Mouse (Mus musculus) liver, adult 2 months (tissue): ENCODE measurements around the gene Ticam1.
A peak's percentile ranks its signal among the peaks of the same experiment; 100 is the strongest.

Source experiments
- CTCF ChIP-seq: fragments of 200-500 bp; IDR thresholded peaks from 2 replicates; pipeline ENCODE4 v1.5.1; 2011; ENCODE audit warnings: low read depth, low read length, control low read depth
- POLR2A ChIP-seq: fragments of 200-500 bp; IDR thresholded peaks from 2 replicates; pipeline ENCODE4 v1.6.1; 2011; ENCODE audit warnings: low read length, control low read depth; ENCODE audit not compliant: insufficient read depth; ENCODE audit errors: extremely low read depth

DNA sequence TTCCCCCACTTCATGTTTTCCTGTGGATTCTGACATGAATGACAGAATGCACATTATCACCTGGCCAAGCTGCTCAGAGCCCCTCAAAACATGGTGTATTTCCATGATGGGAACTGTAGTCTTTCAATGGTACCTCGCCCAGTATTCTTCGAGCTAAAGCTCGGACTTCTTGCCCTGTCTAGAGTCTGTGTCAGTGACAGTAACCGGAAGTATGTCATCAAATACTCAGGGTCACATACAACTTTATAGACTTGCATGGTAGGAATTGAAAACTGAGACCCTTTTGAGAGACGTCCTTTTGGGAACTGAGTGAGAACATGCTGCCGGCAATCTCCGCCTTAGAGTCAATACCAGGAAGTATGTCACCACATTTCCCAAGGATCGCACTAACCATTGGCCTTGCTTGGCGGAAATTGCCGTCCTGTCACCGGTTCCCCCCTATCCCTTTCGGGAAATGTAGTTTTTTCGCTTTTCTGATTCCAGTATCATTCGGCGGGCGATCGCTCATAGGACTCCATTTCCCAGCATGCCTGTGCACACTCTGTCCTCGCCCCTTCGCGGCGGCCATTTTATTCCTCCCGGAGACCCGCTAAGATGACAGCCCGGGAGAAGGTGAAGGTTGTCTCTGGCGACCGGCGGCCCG lies 20.2 kb downstream of the Ticam1 start, which contains the start of gene Fem1a:
- TF ChIP-seq CTCF (no peak), POLR2A (0 out of 2 replicates have a peak, but pooled peaks have one; percentile 41)
